Mouse (Mus musculus) ES-E14 (cell line): Measurements from ENCODE around the gene Lrp4.

ENCODE experiments used
- CHD2 ChIP-seq: IDR thresholded peaks from 2 replicates; pipeline ENCODE4 v1.6.1; 2014; ENCODE audit warnings: mild to moderate bottlenecking, low read depth, low read length, inconsistent platforms
- ZC3H11A ChIP-seq: IDR thresholded peaks from 2 replicates; pipeline ENCODE4 v1.6.1; 2012; ENCODE audit warnings: low read depth, mild to moderate bottlenecking, inconsistent platforms, low read length, borderline replicate concordance
- ZNF384 ChIP-seq: IDR thresholded peaks from 2 replicates; pipeline ENCODE4 v1.6.1; 2012; ENCODE audit warnings: low read depth, low read length, inconsistent platforms

- TF ChIP-seq ZNF384 (no peak), CHD2 (no peak), ZC3H11A (no peak)
These were observed 69.8 kb downstream of the Lrp4 start for GRCm38 (mm10) chr2:91527147-91527486.
